Mouse (Mus musculus) heart, embryonic 16.5 days (tissue): Measurements from ENCODE around the gene Trpm1. TPM values are rescaled to one million over a fixed set of nuclear protein-coding genes. Genes with fewer than 3 reads are reported as not detected.

Experiments used
- ATAC-seq: fragments of 200-750 bp; cut with Nextera tagmentation; replicated peaks from 2 replicates; pipeline ENCODE4 v1.8.0; 2017; ENCODE audit warnings: moderate number of reproducible peaks; ENCODE audit not compliant: insufficient read depth, low FRiP score; ENCODE audit errors: extremely low read depth
- H3K27ac ChIP-seq: fragments of 300-500 bp; sonication (generic); 2 replicates; pipeline ENCODE4 v1.5.1; 2014; ENCODE audit warnings: mild to moderate bottlenecking, low read length, control low read depth, moderate library complexity
- H3K27me3 ChIP-seq: fragments of 300-500 bp; sonication (generic); 2 replicates; pipeline ENCODE4 v1.6.1; 2014; ENCODE audit warnings: low read length, mixed read lengths; ENCODE audit not compliant: control insufficient read depth, insufficient read depth
- H3K36me3 ChIP-seq: fragments of 300-500 bp; sonication (generic); 2 replicates; pipeline ENCODE4 v1.6.1; 2014; ENCODE audit not compliant: control insufficient read depth, insufficient read depth
- H3K4me1 ChIP-seq: fragments of 300-500 bp; sonication (generic); 2 replicates; pipeline ENCODE4 v1.6.1; 2014; ENCODE audit warnings: low read length, mixed read lengths; ENCODE audit not compliant: control insufficient read depth, insufficient read depth
- H3K4me2 ChIP-seq: fragments of 300-500 bp; sonication (generic); 2 replicates; pipeline ENCODE4 v1.6.1; 2014; ENCODE audit warnings: low read depth, mild to moderate bottlenecking, control low read depth, low read length
- H3K4me3 ChIP-seq: fragments of 300-500 bp; sonication (generic); 2 replicates; pipeline ENCODE4 v1.5.1; 2014; ENCODE audit warnings: mild to moderate bottlenecking, control low read depth, low read length
- H3K9ac ChIP-seq: fragments of 300-500 bp; sonication (generic); 2 replicates; pipeline ENCODE4 v1.6.1; 2014; ENCODE audit warnings: low read length, control low read depth
- H3K9me3 ChIP-seq: fragments of 300-500 bp; sonication (generic); replicated peaks from 2 replicates; pipeline ENCODE4 v1.6.1; 2016; ENCODE audit warnings: low read length; ENCODE audit not compliant: control insufficient read depth
- WGBS: fragments of 180-500 bp; shearing (Covaris S2); extraction: QIAGEN DNeasy Blood & Tissue Kit; methylation state at CpG from one replicate; pipeline ENCODE4 v1.1.7; 2014; 5-methylcytosine and 5-hydroxymethylcytosine counted together
- polyA plus RNA-seq: library from polyadenylated mRNA; unstranded; fragments of >200 nt; fragmentation: Nextera tagmentation; extraction: Ambion mirVana; gene quantifications from 2 replicates; pipeline ENCODE4 v1.2.1, GENCODE M21; 2015

Trpm1 gene
- polyA plus RNA-seq, 1 experiment from 2014 or later, result 0.32 TPM

GRCm38 (mm10) chr7:64219765-64220164, 66.1 kb downstream of the Trpm1 start:
- Histone ChIP-seq H3K9ac (no peak overlapping the region), H3K36me3 (no peaks in the 10 kb centered on the region), H3K27ac (no peak overlapping the region), H3K9me3 (no peaks in the 10 kb centered on the region), H3K4me3 (no peak overlapping the region), H3K4me2 (no peak overlapping the region), H3K4me1 (no peaks in the 10 kb centered on the region), H3K27me3 (no peaks in the 10 kb centered on the region)
- no peak for ATAC-seq
- 78% methylated on average over 7 of the region's 7 CpGs for WGBS

DNA sequence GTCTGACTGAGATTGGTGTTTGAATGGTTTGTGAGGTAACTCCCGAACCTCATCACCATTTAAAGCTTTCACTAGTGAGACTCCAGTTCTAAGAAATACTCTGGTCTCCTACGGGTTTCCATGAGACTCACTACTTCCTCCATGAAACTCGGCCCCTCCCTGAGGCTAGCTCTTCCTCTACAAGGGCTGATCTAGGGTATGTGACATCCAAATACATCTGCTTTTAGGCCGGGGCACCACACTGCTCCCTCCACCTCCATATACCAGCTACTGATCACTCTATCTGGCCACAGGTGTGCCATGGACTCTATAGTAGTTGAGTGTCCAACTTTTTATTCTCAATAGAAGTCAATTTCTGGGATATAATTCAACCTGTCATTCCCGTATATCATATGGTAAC, 69.6 kb downstream of the Trpm1 start:
- ATAC-seq, result no peak

GRCm38 (mm10) chr7:64226339-64227194, 72.9 kb downstream of the Trpm1 start:
- Histone ChIP-seq H3K9ac (no peak overlapping the region), H3K4me3 (no peak overlapping the region), H3K4me2 (no peak overlapping the region), H3K27me3 (no peaks in the 10 kb centered on the region), H3K9me3 (no peaks in the 10 kb centered on the region), H3K27ac (no peak overlapping the region), H3K36me3 (no peaks in the 10 kb centered on the region), H3K4me1 (no peaks in the 10 kb centered on the region)
- 89% methylated on average over 27 of the region's 27 CpGs for WGBS
- ATAC-seq, result no peak

More for the DNA sequence above, 69.6 kb downstream of the Trpm1 start:
- Histone ChIP-seq H3K27me3 (no peaks in the 10 kb centered on the region), H3K27ac (no peak overlapping the region), H3K9ac (no peak overlapping the region), H3K36me3 (no peaks in the 10 kb centered on the region), H3K4me1 (no peaks in the 10 kb centered on the region), H3K4me2 (no peak overlapping the region), H3K9me3 (no peaks in the 10 kb centered on the region), H3K4me3 (no peak overlapping the region)
- 78% methylated on average over 5 of the region's 5 CpGs for WGBS

- Histone ChIP-seq H3K9ac (no peak overlapping the region), H3K4me2 (no peak overlapping the region), H3K36me3 (no peaks in the 10 kb centered on the region), H3K4me1 (no peaks in the 10 kb centered on the region), H3K27me3 (no peaks in the 10 kb centered on the region), H3K4me3 (no peak overlapping the region), H3K9me3 (no peaks in the 10 kb centered on the region), H3K27ac (no peak overlapping the region)
- WGBS, result 73% methylated on average over 5 of the region's 5 CpGs
- no peak for ATAC-seq
These were observed 74.0 kb downstream of the Trpm1 start for GRCm38 (mm10) chr7:64227586-64227985.

GRCm38 (mm10) chr7:64228300-64228699, 74.7 kb downstream of the Trpm1 start:
- H3K4me3 ChIP-seq, result no peak overlapping the region
- ATAC-seq, result no peak
- H3K27ac ChIP-seq, result no peak overlapping the region
- H3K9ac ChIP-seq, result no peak overlapping the region
- H3K4me1 ChIP-seq, result no peaks in the 10 kb centered on the region
- no peaks in the 10 kb centered on the region for H3K36me3 ChIP-seq
- H3K4me2 ChIP-seq, result no peak overlapping the region
- H3K9me3 ChIP-seq, result no peaks in the 10 kb centered on the region
- no peaks in the 10 kb centered on the region for H3K27me3 ChIP-seq
- WGBS, result 67% methylated on average over 2 of the region's 2 CpGs

DNA sequence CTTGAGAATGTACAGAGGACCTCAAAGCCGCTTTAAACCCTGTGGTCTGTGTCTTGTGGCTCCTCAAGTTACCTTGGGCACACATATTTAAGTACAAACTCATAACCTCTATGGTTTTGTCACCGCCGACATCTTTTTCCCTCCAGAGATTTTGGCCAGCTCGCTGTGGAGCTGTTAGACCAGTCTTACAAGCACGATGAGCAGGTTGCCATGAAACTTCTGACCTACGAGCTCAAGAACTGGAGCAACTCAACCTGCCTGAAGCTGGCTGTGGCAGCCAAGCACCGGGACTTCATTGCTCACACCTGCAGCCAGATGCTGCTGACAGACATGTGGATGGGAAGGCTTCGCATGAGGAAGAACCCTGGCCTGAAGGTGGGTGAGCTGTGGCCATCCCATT, 76.3 kb downstream of the Trpm1 start:
- Histone ChIP-seq H3K27ac (no peak overlapping the region), H3K9me3 (no peaks in the 10 kb centered on the region), H3K4me2 (no peak overlapping the region), H3K4me3 (no peak overlapping the region), H3K27me3 (no peaks in the 10 kb centered on the region), H3K36me3 (no peaks in the 10 kb centered on the region), H3K4me1 (no peaks in the 10 kb centered on the region), H3K9ac (no peak overlapping the region)
- ATAC-seq, result no peak
- 78% methylated on average over 8 of the region's 8 CpGs for WGBS

DNA sequence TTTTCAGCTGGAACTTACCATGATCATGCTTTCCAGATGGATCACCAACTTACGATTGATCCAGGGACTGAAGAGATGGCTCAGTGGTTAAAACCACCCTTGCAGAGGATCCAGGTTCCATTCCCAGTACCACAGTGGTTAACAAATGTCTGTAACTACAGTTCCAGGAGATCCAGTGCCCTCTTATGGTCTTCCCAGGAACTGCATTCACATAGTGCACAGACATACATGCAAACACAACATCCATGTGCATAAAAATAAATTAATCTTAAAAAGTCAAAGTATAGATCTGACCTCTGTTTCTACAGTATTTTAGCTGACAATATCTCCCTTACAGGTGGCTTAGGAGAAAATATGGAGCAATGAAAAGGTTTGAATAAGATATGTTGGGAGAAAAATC, 77.4 kb downstream of the Trpm1 start:
- no peaks in the 10 kb centered on the region for H3K36me3 ChIP-seq
- H3K9ac ChIP-seq, result no peak overlapping the region
- 93% methylated on average over 1 of the region's 1 CpGs for WGBS

DNA sequence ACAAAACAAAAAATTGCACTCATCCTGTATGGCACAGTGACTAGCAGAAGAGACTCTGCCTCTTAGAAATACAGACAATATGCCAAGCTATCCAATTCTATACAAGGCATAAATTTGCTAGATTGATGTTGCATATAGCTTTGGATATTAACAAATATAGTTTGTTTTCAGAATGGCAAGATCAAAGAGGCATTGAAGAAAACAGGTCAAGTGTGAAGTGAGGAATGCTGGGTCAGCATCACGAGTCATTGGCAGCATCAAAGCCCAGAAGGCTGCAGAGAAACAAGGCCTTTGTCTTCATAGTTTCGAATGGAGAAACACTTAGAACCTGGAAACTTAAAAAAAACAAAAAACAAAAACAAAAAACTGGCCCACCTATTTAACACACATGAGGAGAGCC, 78.4 kb downstream of the Trpm1 start:
- Histone ChIP-seq H3K36me3 (no peaks in the 10 kb centered on the region), H3K27me3 (no peaks in the 10 kb centered on the region), H3K4me3 (no peak overlapping the region), H3K4me2 (no peak overlapping the region), H3K27ac (no peak overlapping the region), H3K9ac (no peak overlapping the region), H3K9me3 (no peaks in the 10 kb centered on the region), H3K4me1 (no peaks in the 10 kb centered on the region)
- no peak for ATAC-seq
- WGBS, result 60% methylated on average over 2 of the region's 2 CpGs

More for the DNA sequence above, 77.4 kb downstream of the Trpm1 start:
- Histone ChIP-seq H3K4me3 (no peak overlapping the region), H3K27me3 (no peaks in the 10 kb centered on the region), H3K27ac (no peak overlapping the region), H3K4me2 (no peak overlapping the region), H3K9me3 (no peaks in the 10 kb centered on the region), H3K4me1 (no peaks in the 10 kb centered on the region)
- no peak for ATAC-seq

GRCm38 (mm10) chr7:64234310-64234820, 80.7 kb downstream of the Trpm1 start:
- no peaks in the 10 kb centered on the region for H3K27me3 ChIP-seq
- H3K4me1 ChIP-seq, result no peaks in the 10 kb centered on the region
- H3K9ac ChIP-seq, result no peak overlapping the region
- H3K36me3 ChIP-seq, result no peaks in the 10 kb centered on the region
- no peak overlapping the region for H3K27ac ChIP-seq
- no peaks in the 10 kb centered on the region for H3K9me3 ChIP-seq
- no peak overlapping the region for H3K4me3 ChIP-seq
- WGBS, result 80% methylated on average over 5 of the region's 5 CpGs
- H3K4me2 ChIP-seq, result no peak overlapping the region
- ATAC-seq, result no peak
